Mouse (Mus musculus): Measurements from ENCODE around the gene Cyth1. TPM values are rescaled to one million over a fixed set of nuclear protein-coding genes. Genes with fewer than 3 reads are reported as not detected.

The Cyth1 gene
- polyA plus RNA-seq, 1 experiment = 0.14 TPM

DNA sequence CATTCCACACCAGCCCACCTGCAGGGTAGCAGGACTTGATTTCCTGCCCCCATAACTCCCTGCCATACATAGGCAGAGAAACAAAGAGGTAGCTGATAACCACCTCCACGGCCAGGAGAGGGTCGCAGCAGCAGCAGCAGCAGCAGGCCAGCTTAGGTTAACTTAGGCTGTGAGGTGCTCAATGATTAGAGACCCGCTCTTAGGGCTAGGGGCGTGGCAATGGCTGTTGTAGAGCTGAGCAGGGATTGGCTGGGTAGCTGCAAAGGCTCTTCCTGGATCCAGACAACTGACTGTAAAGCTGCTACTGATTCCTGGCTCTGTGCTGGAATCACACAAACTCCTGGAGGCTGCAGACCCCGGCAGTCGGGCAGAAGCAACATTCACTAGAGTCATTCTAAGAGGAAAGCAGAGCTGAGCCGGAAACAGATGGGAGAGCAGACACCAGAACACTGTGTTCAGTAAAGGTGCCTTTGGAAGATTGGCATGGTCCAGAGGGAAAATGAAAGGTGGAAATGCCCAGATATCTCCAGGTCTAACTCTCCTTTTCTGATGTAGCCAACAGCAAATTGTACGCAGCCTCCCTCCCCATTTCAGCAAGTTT, 39.6 kb downstream of the Cyth1 start:
- no peak overlapping the region for H3K4me3 ChIP-seq (replicated peaks)
- TF ChIP-seq GATA1 (IDR thresholded peaks at IDR 0.05; ENCODE audit: low read length) (no peak), TAL1 (IDR thresholded peaks at IDR 0.05; ENCODE audit: low read length) (no peak)
- no peaks in the 10 kb centered on the region for H3K27me3 ChIP-seq (ENCODE audit: control insufficient read depth)
- no peaks in the 10 kb centered on the region for H3K4me1 ChIP-seq (ENCODE audit: control insufficient read depth)
- H3K36me3 ChIP-seq (ENCODE audit: control insufficient read depth) = no peaks in the 10 kb centered on the region
- no peaks in the 10 kb centered on the region for H3K9me3 ChIP-seq (ENCODE audit: control insufficient read depth, low read length)

DNA sequence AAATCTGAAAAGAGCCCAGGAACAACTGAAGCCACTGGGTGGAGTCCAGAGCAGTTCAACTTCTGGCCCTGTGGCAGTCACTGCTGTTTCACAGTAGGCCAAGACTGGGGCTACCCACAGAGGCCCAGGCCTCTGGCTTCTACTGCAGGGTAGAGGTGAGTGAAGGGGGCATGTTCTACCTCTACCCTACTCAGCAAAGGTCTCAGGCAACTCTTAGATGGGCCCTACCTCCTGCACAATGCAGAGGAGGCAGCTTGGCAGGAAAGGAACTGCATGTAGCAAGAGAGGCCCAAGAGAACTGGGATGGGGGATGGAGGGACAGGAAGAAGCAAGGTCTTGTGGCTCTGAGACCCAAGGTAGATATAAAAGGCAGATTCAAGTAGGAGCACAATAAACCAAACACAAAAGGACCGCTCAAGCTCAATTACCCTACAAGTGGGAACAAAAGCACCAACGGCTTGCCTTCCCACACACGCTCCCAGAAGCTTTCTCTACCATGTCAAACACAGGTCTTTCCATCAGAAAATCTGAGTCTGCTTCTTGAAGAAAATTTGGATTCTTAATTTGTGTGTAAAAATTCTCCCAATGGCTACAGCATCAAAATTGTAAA, 40.9 kb downstream of the Cyth1 start:
- H3K36me3 ChIP-seq (ENCODE audit: control insufficient read depth) = no peaks in the 10 kb centered on the region
- no peak for TF ChIP-seq TAL1 (IDR thresholded peaks at IDR 0.05; ENCODE audit: low read length)
- H3K4me1 ChIP-seq (ENCODE audit: control insufficient read depth) = 0 out of 2 replicates have a peak, but pooled peaks cover under 1% of the 10 kb centered on the region

DNA sequence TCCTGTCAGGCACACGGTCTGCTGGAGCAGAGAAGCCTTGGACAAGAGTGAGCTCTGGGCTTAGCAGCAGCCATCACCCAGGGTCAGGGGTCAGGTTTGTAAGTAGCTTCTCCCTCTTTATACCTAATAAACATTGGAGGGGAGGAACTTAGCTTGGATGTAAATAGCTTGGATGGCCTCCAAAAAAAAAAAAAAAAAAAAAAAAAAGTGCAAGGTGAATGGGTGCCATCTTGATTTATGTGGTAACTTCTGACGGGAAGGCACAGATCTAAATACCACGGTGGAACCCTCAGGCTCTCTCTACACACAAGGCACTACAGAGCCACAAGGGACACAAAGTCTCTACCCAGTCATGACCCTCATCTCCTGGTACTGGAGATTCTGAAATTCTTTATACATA, 42.1 kb downstream of the Cyth1 start:
- no peak for TF ChIP-seq GATA1 (IDR thresholded peaks at IDR 0.05; ENCODE audit: low read length)
- no peak for TF ChIP-seq TAL1 (IDR thresholded peaks at IDR 0.05; ENCODE audit: low read length)
- peaks cover 4% of the 10 kb centered on the region; the same call in 1 of the 2 replicates for H3K4me1 ChIP-seq (ENCODE audit: control insufficient read depth)

More for the DNA sequence above, 40.9 kb downstream of the Cyth1 start:
- Histone ChIP-seq H3K9me3 (ENCODE audit: control insufficient read depth, low read length) (no peaks in the 10 kb centered on the region), H3K27me3 (ENCODE audit: control insufficient read depth) (peaks cover 2% of the 10 kb centered on the region; the same call in 1 of the 2 replicates), H3K4me3 (replicated peaks) (no peak overlapping the region)

DNA sequence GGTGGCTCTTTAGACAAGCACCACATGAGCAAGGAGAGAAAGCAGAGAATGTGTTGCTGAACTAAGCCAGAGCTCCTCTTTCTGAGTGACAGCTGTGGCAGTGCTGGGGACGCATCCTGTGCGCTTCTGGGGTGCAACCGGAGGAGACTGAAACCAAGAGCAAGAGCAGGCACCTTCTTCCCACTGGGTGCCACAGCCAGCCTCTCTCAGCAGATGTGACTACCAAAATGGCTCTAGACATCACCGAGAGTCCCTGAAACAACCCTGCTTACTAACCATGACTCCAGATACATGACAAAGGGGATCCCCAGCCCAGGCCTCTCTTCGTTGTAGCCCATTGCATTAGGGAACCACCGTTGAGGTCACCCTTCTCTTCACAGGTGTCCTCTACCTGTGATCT, 44.9 kb downstream of the Cyth1 start:
- Histone ChIP-seq H3K4me1 (ENCODE audit: control insufficient read depth) (peaks cover 4% of the 10 kb centered on the region; the same call in 1 of the 2 replicates), H3K27me3 (ENCODE audit: control insufficient read depth) (peaks cover 4% of the 10 kb centered on the region; the same call in 1 of the 2 replicates), H3K9me3 (ENCODE audit: control insufficient read depth, low read length) (no peaks in the 10 kb centered on the region), H3K36me3 (ENCODE audit: control insufficient read depth) (no peaks in the 10 kb centered on the region), H3K4me3 (replicated peaks) (no peak overlapping the region)
- no peak for TF ChIP-seq GATA1 (IDR thresholded peaks at IDR 0.05; ENCODE audit: low read length)
- TF ChIP-seq TAL1 (IDR thresholded peaks at IDR 0.05; ENCODE audit: low read length) = no peak

More for the DNA sequence above, 42.1 kb downstream of the Cyth1 start:
- H3K36me3 ChIP-seq (ENCODE audit: control insufficient read depth) = no peaks in the 10 kb centered on the region
- peaks cover 4% of the 10 kb centered on the region; the same call in 1 of the 2 replicates for H3K27me3 ChIP-seq (ENCODE audit: control insufficient read depth)
- no peak overlapping the region for H3K4me3 ChIP-seq (replicated peaks)
- no peaks in the 10 kb centered on the region for H3K9me3 ChIP-seq (ENCODE audit: control insufficient read depth, low read length)

DNA sequence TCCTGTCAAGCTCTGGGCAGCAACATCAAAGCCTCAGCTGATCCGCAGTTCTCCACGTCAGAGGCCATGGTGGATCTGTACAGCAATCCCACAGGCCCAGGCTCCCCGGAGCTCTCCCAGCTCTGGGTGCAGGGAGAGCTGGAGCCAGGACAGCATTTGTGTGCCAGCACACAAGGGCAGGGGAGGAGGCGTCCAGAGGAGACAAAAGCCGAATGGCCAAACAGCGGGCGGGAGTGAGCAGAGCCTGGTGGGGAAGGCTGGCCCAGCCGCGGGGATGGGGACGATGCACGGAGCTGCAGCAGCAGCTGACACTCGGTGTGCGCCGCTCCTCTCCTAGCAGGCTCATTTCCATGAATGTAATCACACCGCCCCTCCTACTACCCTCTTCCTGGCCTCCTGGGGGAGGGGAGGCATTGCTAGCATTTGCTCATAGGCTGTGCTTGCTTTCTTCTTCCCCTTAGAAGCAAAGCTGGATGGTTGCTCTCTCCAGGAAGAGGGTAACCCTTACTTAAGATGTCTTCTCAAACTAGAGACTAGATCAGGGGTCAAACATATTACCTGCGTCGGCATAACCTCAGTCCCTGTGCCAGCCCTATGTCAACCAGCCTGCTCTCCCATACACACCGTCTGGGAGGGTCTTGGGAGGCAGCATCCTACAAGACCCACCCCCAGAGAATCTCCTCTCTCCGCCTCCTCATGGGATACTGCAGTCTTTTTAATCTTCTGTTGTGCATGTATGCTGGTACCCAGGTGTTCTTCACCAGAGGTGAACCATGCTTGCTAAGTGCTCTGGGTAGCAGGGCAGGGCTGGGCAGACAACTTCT, 45.8 kb downstream of the Cyth1 start:
- Histone ChIP-seq H3K4me3 (replicated peaks) (no peak overlapping the region), H3K9me3 (ENCODE audit: control insufficient read depth, low read length) (no peaks in the 10 kb centered on the region), H3K4me1 (ENCODE audit: control insufficient read depth) (peaks cover 4% of the 10 kb centered on the region; the same call in 1 of the 2 replicates), H3K36me3 (ENCODE audit: control insufficient read depth) (no peaks in the 10 kb centered on the region), H3K27me3 (ENCODE audit: control insufficient read depth) (peaks cover 4% of the 10 kb centered on the region; the same call in 1 of the 2 replicates)
- no peak for TF ChIP-seq GATA1 (IDR thresholded peaks at IDR 0.05; ENCODE audit: low read length)
- no peak for TF ChIP-seq TAL1 (IDR thresholded peaks at IDR 0.05; ENCODE audit: low read length)

DNA sequence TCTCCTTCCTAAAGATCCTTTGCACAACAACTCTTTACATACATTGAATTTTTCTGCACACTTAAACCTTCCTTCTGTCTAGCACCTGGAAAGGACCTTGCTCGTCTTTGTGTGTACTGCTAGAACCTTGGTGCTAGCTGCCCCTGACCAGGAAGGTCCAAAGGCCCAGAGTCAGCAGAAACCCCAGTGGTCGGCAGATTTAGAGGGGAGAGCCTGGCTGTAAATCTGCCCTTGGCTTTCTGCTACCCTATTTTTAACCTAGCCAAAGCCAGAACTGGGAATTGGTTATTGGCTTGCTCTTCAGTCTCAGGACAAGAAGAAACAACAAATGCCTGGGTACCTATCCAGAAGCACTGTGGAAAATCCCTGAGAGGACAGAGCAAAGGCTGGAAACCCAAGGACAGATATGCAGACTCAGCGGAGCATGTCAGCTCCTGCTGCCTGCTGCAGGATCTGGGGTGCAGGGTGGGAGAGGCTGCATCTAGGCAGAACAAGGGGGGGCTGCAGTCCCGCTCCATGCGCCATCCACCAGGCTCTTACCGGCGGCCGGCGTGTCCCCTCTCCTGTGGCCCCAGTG, 46.5 kb downstream of the Cyth1 start:
- Histone ChIP-seq H3K36me3 (ENCODE audit: control insufficient read depth) (no peaks in the 10 kb centered on the region), H3K9me3 (ENCODE audit: control insufficient read depth, low read length) (no peaks in the 10 kb centered on the region), H3K4me3 (replicated peaks) (no peak overlapping the region), H3K4me1 (ENCODE audit: control insufficient read depth) (peaks cover 4% of the 10 kb centered on the region; the same call in 1 of the 2 replicates), H3K27me3 (ENCODE audit: control insufficient read depth) (peaks cover 4% of the 10 kb centered on the region; the same call in 1 of the 2 replicates)
- TF ChIP-seq GATA1 (IDR thresholded peaks at IDR 0.05; ENCODE audit: low read length) (no peak), TAL1 (IDR thresholded peaks at IDR 0.05; ENCODE audit: low read length) (no peak)

DNA sequence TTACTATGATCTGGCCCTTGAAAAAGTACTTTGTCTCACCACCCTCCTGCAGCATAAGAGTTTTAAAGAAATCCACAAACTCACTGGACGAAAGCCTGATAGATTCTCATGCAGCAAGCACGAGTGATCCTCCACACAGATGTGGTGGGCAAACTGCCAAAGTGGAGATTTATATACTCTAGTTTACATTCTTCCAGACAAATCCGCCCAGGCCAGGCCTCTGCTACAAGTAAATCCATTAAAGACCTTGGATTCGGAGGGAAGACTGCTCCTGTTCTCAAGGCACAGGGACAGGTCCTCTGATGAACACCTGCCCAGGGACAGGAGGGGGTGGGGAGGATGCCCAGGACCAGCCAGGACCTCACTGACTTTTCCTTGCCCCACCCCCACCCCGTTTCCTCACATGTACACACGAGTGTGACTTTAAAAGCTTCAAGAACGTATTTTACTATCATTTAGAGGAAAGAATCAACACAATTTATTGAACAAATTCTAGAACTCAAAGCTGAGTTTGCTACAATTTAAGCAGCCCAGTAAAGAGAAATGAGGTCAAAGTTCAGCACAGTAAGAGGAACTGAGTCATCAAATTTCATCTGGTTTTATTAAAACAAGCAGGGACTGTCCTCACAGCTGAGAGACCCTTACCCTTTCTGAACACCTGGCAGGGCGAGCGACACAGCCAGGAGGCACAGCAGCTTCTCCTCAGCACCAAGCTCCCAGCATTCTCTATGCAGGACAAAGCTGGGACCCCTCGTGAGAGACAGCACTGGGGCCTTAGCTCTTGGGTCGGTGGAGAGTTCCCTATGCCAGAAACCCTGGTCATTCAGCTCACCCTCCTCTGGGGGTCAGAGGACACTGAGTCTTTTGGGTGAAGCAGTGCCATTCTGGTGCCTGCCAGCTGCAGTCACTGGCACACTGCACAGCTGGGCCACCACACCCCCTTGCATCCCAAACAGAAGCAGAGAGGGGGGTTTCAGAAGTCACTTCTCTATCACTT, 47.3 kb downstream of the Cyth1 start:
- Histone ChIP-seq H3K27me3 (ENCODE audit: control insufficient read depth) (peaks cover 4% of the 10 kb centered on the region; the same call in 1 of the 2 replicates), H3K9me3 (ENCODE audit: control insufficient read depth, low read length) (no peaks in the 10 kb centered on the region), H3K36me3 (ENCODE audit: control insufficient read depth) (no peaks in the 10 kb centered on the region), H3K4me1 (ENCODE audit: control insufficient read depth) (peaks cover 4% of the 10 kb centered on the region; the same call in 1 of the 2 replicates), H3K4me3 (replicated peaks) (no peak overlapping the region)
- TF ChIP-seq GATA1 (IDR thresholded peaks at IDR 0.05; ENCODE audit: low read length) (no peak), TAL1 (IDR thresholded peaks at IDR 0.05; ENCODE audit: low read length) (no peak)

DNA sequence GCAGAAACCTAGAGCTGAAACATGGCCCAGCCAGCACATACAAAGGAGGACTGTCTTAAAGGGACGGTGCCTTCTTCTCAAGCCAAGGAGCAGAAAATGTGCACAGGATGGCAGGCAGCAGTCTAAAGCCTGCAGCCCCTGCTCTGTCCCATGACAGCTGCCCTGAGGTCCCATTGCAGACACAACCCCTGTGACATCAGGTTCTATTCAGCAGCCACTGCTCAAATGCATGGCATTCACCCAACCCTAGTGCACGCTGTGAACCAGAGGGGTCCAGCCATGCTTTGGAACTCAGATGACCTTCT, 50.1 kb downstream of the Cyth1 start:
- H3K9me3 ChIP-seq (ENCODE audit: control insufficient read depth, low read length) = no peaks in the 10 kb centered on the region
- TF ChIP-seq TAL1 (IDR thresholded peaks at IDR 0.05; ENCODE audit: low read length) (no peak), GATA1 (IDR thresholded peaks at IDR 0.05; ENCODE audit: low read length) (no peak)
- H3K4me3 ChIP-seq (replicated peaks) = no peak overlapping the region
- H3K4me1 ChIP-seq (ENCODE audit: control insufficient read depth) = peaks cover 4% of the 10 kb centered on the region; the same call in 1 of the 2 replicates
- H3K36me3 ChIP-seq (ENCODE audit: control insufficient read depth) = no peaks in the 10 kb centered on the region
- H3K27me3 ChIP-seq (ENCODE audit: control insufficient read depth) = peaks cover 4% of the 10 kb centered on the region; the same call in 1 of the 2 replicates

Data from erythroblast, embryonic 14.5 days (primary cell).